Mouse (Mus musculus) Muller cell, postnatal 12 days (primary cell): Measurements from ENCODE around the gene Tesmin.

Source experiments
- DNase-seq: peaks from one replicate; pipeline ENCODE4 v3.0.0-alpha.2; 2015; ENCODE audit errors: inconsistent ontology term

Gene Tesmin

GRCm38 (mm10) chr19:3388629-3389057, at the start of gene Tesmin:
Gene Tesmin, plus strand, starts transcription at chr19:3388857.
- DNase-seq, result peak; percentile 98

GRCm38 (mm10) chr19:3339187-3339586, 49.5 kb upstream of the Tesmin start:
- peak; percentile 46 for DNase-seq

- no peak for DNase-seq
These were observed 47.6 kb upstream of the Tesmin start for GRCm38 (mm10) chr19:3341021-3341420.

- DNase-seq, result peak; percentile 47
These were observed 44.7 kb upstream of the Tesmin start for GRCm38 (mm10) chr19:3343929-3344328.

GRCm38 (mm10) chr19:3344636-3345544, 43.8 kb upstream of the Tesmin start:
- peak; percentile 80 for DNase-seq

DNA sequence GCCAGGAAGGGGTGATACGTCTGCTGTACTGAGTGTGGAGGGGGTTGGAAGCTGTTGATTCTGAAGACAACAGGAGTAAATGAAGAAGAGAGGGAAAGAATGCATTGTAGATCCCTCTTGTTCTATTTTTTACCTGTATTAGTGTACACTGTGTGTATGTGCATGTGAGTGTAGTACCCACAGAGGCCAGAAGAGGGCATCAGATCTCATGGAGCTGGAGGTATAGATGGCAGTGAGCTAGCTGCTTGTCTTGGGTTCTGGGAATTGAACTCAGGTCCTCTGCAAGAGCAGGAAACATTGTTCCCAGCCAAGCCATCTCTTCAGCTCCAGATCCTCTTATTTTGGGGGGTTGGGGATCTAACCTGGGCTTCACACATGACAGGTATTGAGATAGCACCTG, 40.9 kb upstream of the Tesmin start:
- no peak for DNase-seq

GRCm38 (mm10) chr19:3353415-3354111, 35.1 kb upstream of the Tesmin start:
- DNase-seq, result peak; percentile 89

- DNase-seq, result no peak
These were observed 33.6 kb upstream of the Tesmin start for GRCm38 (mm10) chr19:3355096-3355495.

DNA sequence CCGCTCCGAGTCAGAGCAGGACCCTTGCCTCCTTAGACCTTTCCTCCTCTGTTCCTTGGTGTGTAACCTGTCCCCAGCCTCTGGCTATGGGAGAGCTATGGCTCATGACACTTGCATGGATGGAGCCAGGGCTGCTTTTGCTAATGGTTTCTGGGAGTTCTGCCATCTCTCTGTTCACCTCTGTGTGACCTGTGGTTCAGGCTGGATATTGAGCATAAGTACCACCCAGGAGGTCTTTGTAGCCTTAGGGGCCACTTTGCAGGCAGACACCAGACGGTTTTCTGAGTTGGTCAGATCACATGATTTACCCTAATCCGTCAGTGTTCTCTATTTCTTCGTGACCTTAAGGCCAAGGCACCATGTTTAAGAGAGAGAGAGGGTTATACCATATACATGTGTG, 32.1 kb upstream of the Tesmin start:
- DNase-seq, result no peak

- DNase-seq, result no peak
These were observed 31.0 kb upstream of the Tesmin start for GRCm38 (mm10) chr19:3357620-3358019.

DNA sequence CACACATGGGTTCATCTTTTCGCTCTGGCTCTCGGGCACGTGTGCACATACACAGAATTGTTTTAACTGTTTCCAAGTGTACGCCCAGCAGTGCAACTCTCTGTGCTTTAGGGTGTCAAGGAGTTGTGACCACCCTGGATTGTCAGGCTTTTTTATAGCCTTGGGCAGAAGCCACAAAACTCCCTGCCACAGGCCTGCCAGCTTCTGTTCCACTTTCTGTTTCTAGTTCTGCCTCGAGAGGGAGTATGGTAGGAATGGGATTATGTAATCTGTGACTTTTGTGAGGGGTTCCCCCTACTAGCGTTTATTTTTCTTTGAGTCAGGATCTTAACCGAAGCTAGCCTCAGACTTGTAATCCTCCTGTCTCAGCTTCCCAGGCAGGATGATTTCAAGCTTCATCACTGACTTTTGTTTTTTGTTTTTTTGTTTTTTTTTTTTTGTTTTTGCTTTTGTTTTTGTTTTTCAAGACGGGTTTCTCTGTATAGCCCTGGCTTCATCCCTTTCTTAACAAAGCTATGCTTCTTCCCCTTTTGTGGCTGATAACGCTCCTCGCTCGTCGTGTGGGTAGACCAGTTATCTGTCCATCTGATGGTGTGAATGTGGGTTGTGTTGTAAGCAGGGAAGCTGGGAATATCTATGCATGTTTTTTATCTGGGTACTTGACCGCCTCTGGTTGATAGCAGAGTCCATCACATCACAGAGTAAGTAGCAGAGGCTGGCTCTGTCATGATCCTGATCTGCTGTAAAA, 28.6 kb upstream of the Tesmin start:
- DNase-seq, result no peak

GRCm38 (mm10) chr19:3363510-3363909, 25.1 kb upstream of the Tesmin start:
- DNase-seq, result no peak

DNA sequence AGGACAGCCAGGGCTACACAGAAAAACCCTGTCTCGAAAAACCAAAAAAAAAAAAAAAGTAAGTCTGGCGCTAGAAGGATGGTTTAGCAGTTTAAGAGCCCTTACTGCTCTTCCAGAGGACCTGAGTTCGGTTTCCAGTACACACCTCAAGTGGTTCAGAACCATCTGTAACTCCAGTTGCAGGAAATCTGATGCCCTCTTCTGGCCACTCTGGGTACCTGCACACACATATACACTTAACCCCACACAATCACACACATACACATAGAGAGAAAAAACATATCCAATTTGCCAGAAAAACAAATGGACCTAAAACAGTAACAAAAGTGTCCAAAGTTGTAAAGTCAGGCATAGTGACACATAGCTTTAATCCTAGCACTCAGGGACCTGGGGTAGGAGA, 23.6 kb upstream of the Tesmin start:
- no peak for DNase-seq

GRCm38 (mm10) chr19:3368276-3368675, 20.4 kb upstream of the Tesmin start:
- DNase-seq, result no peak

DNA sequence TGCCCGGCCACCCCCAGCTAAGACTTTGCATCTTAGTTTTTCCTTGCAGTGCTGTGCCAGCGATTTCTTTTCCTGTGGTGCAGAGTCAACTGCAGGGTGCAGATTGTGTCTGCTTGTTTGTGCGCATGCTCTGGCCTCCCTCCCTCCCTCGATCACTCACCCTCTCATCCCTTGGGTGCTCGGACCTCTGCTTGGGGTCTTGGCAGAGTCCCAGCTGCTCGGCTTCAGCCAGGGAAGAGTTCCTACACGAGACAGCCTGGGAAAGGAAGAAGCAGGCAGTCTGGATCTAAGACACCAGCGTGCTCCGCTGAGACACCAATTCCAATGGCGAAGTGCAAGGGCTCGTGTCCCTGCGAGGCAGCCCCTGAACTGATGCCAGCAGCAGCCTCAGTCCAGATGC, 15.3 kb upstream of the Tesmin start:
- no peak for DNase-seq

GRCm38 (mm10) chr19:3374028-3374427, 14.6 kb upstream of the Tesmin start:
- no peak for DNase-seq

DNA sequence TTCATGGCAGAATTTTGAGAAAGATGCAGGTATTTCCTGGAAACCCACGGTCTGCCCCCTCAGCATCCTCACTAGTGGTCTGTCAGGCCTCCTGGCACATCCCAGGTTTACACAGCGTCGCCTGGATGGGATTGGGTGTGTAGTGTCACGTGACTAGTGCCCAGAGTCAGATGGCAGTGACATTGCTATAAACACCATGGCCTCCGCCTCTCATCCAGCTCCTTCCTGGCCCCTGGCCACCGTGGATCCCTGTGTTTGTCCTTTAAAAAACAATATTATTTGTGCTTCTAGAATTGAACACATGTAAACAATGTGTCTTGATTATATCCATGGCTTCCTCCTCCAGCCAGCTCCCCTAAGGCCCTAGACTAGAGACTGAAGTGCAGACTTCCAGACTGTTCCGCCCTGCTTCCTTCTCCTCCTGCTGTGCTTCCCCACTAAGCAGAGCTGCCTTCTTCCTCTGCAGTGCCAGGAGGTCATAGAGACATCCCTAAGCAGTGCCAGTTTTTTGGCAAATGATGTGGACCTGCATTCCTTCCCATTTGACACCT, 12.6 kb upstream of the Tesmin start:
- no peak for DNase-seq

- no peak for DNase-seq
These were observed 11.5 kb upstream of the Tesmin start for GRCm38 (mm10) chr19:3376966-3377715.

GRCm38 (mm10) chr19:3378614-3379013, 10.0 kb upstream of the Tesmin start:
- no peak for DNase-seq

GRCm38 (mm10) chr19:3388061-3388460, 596 bp upstream of the Tesmin start:
- DNase-seq, result no peak

DNA sequence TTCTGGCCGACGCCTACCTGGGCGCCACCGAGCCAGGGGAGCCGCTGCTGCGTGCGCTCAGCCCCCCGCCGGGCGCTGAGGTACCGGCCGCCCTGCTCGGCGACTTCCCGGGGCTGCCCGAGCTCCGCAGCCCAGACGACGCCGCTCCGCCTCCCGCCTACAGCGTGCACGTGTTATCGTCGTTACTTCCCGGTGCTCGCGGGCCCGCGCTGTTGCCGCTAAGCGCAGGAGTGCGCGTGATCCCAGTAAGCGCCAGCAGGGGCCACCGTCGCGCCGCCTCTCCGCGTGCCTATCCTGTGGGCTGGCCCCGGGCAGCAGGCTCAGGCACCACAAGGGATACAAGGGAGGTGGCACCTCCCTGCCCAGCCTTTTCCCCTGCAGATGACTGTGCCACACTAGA, 432 bp downstream of the Tesmin start:
- peak; percentile 93 for DNase-seq
